Mouse (Mus musculus) kidney, adult 10 weeks (tissue): ENCODE data around the gene 9930111J21Rik1. TPM values are rescaled to one million over a fixed set of nuclear protein-coding genes. Genes with fewer than 3 reads are reported as not detected.

ENCODE experiments used
- polyA plus RNA-seq: library from polyadenylated mRNA; stranded (reverse); fragments of 350-450 nt; fragmentation: Illumina TruSeq; extraction: RNeasy Lipid Tissue Mini Kit (QIAGEN cat#74804); gene quantifications from one replicate; pipeline ENCODE4 v1.2.3, GENCODE M21; 2014; ENCODE audit warnings: low read depth, low replicate concordance

9930111J21Rik1 gene
- polyA plus RNA-seq, result 2.4 TPM

GRCm38 (mm10) chr11:48979251-48979650 lies at the start of gene 9930111J21Rik1:
Gene 9930111J21Rik1, minus strand, starts transcription at chr11:48979398.

DNA sequence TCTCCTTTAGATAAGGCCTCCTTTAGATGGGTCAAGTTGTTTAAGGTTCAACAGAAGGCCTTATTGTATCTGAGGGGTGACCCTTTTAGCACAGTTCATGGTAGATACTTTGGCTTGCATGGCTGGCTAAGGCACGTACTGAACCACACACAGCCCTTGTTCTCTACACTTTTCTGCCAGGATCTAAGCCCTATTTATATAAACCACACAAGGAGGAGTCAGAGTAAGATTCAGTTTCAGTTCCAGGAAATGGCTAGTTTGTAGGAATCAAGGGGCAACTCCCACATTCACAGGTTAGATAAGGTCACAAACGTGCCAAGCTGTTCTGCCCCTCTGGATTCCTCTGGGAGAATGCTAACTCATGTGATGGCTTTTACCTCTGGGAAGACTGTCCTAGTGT lies 14.8 kb upstream of the 9930111J21Rik1 start, which contains the start of gene Tgtp1:
TSS of gene Tgtp1 (minus strand) at position 155 of the 400 bp plus-strand sequence.

DNA sequence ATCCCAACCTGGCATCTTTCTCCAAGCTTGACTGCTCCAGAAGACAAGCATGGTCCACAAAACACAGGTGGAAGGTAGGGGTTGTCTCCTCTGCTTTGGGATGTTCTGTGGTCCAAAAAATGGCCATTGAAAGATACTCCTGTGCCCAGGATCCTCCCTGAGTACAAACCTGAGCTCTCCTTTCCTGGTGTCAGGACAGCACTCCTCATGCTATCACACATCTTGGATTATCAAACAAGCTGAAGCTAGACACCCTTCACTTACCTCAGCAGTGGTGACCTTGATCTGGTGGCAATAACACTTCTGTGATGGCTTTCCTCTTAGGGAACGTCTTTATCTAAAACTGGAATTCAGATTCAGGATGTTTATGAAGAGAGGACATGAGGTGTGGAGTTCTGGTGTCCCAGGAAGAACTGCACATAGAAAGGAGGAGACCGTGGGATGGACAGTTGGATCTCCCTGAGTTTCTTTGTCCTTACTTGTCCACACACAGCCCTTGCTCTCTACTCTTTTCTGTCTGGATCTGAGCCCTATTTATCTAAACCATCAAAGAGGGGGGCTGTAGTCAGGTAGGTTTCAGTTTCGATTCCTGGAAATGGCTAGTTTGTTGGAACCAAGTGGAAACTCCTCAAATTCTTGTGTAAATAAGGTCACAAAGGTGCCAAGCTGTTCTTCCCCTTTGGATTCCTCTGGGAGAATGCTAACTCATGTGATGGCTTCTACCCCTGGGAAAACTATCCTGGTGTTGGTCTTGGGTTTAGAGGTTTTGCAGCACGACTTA lies 12.7 kb upstream of the 9930111J21Rik1 start, which contains the start of gene Gm12185:
TSS of gene Gm12185 (minus strand) at position 487 of the 781 bp plus-strand sequence.

GRCm38 (mm10) chr11:48978240-48978939 lies 808 bp downstream of the 9930111J21Rik1 start, which contains the start of gene Olfr56:
Gene Olfr56, plus strand, starts transcription at chr11:48978889.

DNA sequence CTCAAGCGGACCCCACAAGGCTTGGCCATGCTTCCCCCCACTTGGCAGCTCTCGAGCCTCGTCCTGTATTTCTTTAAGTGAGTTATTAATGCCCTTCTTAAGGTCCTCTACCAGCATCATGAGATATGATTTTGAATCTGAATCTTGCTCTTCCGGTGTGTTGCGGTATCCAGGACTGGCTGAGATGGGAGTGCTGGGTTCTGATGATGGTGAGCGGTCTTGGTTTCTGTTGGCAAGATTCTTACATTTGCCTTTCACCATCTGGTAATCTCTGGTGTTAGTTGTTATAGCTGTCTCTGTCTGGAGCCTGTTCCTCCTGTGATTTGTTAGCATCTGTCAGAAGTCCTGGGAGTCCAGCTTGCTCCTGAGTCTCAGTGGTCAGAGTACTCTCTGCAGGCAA lies 33.1 kb downstream of the 9930111J21Rik1 start, which contains the start of gene Psme2b:
TSS of gene Psme2b (minus strand) at position 101 of the 400 bp plus-strand sequence.

DNA sequence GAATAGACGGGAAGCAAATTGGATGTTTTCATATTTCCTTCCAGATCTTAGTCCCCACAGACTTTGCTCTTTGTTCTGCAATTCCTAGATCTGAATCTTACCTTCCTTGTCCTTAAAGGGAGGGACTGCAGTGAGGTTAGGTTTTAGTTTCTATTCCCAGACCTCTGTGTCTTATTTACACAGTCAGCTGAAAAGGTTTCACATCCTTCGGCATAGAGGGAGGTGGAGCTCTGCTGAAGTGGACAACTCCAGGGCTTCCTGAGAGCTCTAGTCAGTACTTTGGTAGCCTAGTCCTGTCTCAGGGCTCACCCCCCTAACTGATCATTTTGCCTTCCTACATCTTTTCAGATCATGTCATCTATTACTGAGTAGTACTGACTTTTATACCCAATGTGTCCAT lies 77.2 kb downstream of the 9930111J21Rik1 start, which contains the start of gene Gm5431:
TSS of gene Gm5431 (minus strand) at position 194 of the 400 bp plus-strand sequence.

Other genes with a start within 250 kb of the 9930111J21Rik1 start
- 60.1 TPM for gene Rack1, start 179.1 kb downstream of the 9930111J21Rik1 start, polyA plus RNA-seq
- gene Trim41, start 162.0 kb downstream of the 9930111J21Rik1 start, polyA plus RNA-seq, result 8.6 TPM
- 26.4 TPM for gene Trim7, start 153.3 kb downstream of the 9930111J21Rik1 start, polyA plus RNA-seq
- gene Gm12184, start 152.7 kb downstream of the 9930111J21Rik1 start, polyA plus RNA-seq, result 1.8 TPM
- 81.7 TPM for gene Irgm1, start 107.7 kb downstream of the 9930111J21Rik1 start, polyA plus RNA-seq
- 0.97 TPM for gene Gm5431, start 77.2 kb downstream of the 9930111J21Rik1 start, polyA plus RNA-seq
- gene Psme2b, start 33.2 kb downstream of the 9930111J21Rik1 start, polyA plus RNA-seq, result 2.3 TPM
- gene Olfr56, start 509 bp downstream of the 9930111J21Rik1 start, polyA plus RNA-seq, result 0.49 TPM
- 0.49 TPM for gene Gm12185, start 12.8 kb upstream of the 9930111J21Rik1 start, polyA plus RNA-seq
- gene Tgtp1, start 14.8 kb upstream of the 9930111J21Rik1 start, polyA plus RNA-seq, result 20.9 TPM
- gene 9930111J21Rik2, start 71.8 kb upstream of the 9930111J21Rik1 start, polyA plus RNA-seq, result 12.1 TPM
- gene Tgtp2, start 84.8 kb upstream of the 9930111J21Rik1 start, polyA plus RNA-seq, result 15.1 TPM
- 7.9 TPM for gene Ifi47, start 97.2 kb upstream of the 9930111J21Rik1 start, polyA plus RNA-seq
- gene Olfr1396, start 135.5 kb upstream of the 9930111J21Rik1 start, polyA plus RNA-seq, result 2.2 TPM
- gene Olfr1395, start 162.9 kb upstream of the 9930111J21Rik1 start, polyA plus RNA-seq, result not detected
- not detected for gene Olfr1394, start 175.0 kb upstream of the 9930111J21Rik1 start, polyA plus RNA-seq
- gene Btnl9, start 207.8 kb upstream of the 9930111J21Rik1 start, polyA plus RNA-seq, result 20.0 TPM
- 91.5 TPM for gene Zfp62, start 223.9 kb upstream of the 9930111J21Rik1 start, polyA plus RNA-seq